14 mouse cellular contexts compared by ENCODE assay signal in the genomic region with DNA sequence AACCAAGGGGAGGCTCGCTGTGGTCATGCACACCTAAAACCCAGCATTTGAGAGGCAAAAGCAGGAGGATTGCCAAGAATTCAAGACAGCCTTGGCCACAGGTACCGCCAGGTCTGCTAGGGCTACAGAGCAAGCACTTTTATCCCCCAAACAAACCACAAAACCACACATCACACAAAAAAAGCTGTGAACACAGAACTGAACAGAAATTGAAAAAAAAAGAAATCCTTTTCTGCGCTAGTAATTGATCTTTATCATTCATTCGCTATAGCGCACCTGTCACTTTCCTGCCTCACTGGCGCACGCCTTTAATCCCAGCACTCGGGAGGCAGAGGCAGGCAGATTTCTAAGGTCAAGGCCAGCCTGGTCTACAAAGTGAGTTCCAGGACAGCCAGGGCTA. TPM values are rescaled to one million over a fixed set of nuclear protein-coding genes. Genes with fewer than 3 reads are reported as not detected.
A peak's percentile ranks its signal among the peaks of the same experiment; 100 is the strongest.
DNase-seq lines count a peak whose midpoint lies in the region; ATAC-seq and TF ChIP-seq lines count a peak whose summit lies in the region.
"Had no signal": no experiment of that assay in that cellular context is flagged by ENCODE, and none has a peak within 500 bp of the region (broad histone marks: within the 10 kb centered on the region; RNA-seq: fewer than 3 reads in every experiment).

No protein-coding gene starts in this region.

- H3K36me3 ChIP-seq in heart, embryonic 13.5 days, result peaks cover 32% of the 10 kb centered on the region
- peaks cover 20% of the 10 kb centered on the region for H3K36me3 ChIP-seq in lung, embryonic 15.5 days
- peaks cover 35% of the 10 kb centered on the region for H3K36me3 ChIP-seq in E14TG2a.4 (ENCODE audit: insufficient read depth, low read length)

- no peak overlapping the region for H3K9ac ChIP-seq in heart, embryonic 13.5 days
- H3K9ac ChIP-seq in lung, embryonic 15.5 days, result no peak overlapping the region
- H3K9ac ChIP-seq: hindbrain, embryonic 13.5 days had no signal

- peak overlapping the region; percentile 99 for H3K27ac ChIP-seq in heart, embryonic 13.5 days (replicated peaks)
- H3K27ac ChIP-seq in lung, embryonic 15.5 days, result peak overlapping the region; percentile 93
- H3K27ac ChIP-seq: hindbrain, embryonic 13.5 days had no signal

- WGBS in heart, embryonic 13.5 days, result 88% methylated on average over 8 of the region's 8 CpGs
- 89% methylated on average over 8 of the region's 8 CpGs for whole genome bisulfite sequencing in lung, embryonic 15.5 days

- H3K9me3 ChIP-seq in heart, embryonic 13.5 days, result no peaks in the 10 kb centered on the region
- no peaks in the 10 kb centered on the region for H3K9me3 ChIP-seq in lung, embryonic 15.5 days
- no peaks in the 10 kb centered on the region for H3K9me3 ChIP-seq in E14TG2a.4 (ENCODE audit: low read length)
- H3K9me3 ChIP-seq: hindbrain, embryonic 13.5 days had no signal

- no peak for TF ChIP-seq CTCF in E14TG2a.4 (conservative IDR thresholded peaks at IDR 0.05; ENCODE audit: low read length)

- H3K4me2 ChIP-seq in heart, embryonic 13.5 days, result no peak overlapping the region
- no peak overlapping the region for H3K4me2 ChIP-seq in lung, embryonic 15.5 days
- H3K4me2 ChIP-seq: hindbrain, embryonic 13.5 days had no signal

- no peak for ATAC-seq in heart, embryonic 13.5 days (ENCODE audit: extremely low read depth, insufficient number of reproducible peaks, low FRiP score, low TSS enrichment)
- no peak for ATAC-seq in lung, embryonic 15.5 days (ENCODE audit: borderline replicate concordance, extremely low read depth, low FRiP score, low TSS enrichment)
- no peak for ATAC-seq in granulocyte monocyte progenitor cell, adult 5-6 weeks (replicated peaks; ENCODE audit: poor library complexity, severe bottlenecking)

- DNase-seq in heart, postnatal 4 days, result no peak
- DNase-seq in lung, postnatal 25 days (ENCODE audit: low spot score), result no peak
- DNase-seq in kidney, postnatal 36 days, result peak; percentile 26 to 37
- DNase-seq in urinary bladder, postnatal 10 days (ENCODE audit: low spot score), result no peak
- DNase-seq: adrenal gland, adult 8-10 months; cerebellum, adult 9-10 months; right cerebral cortex, postnatal 14 days had no signal

- H3K4me3 ChIP-seq in heart, embryonic 13.5 days, result no peak overlapping the region
- no peak overlapping the region for H3K4me3 ChIP-seq in lung, embryonic 15.5 days
- H3K4me3 ChIP-seq in E14TG2a.4 (replicated peaks; ENCODE audit: low read length), result 0 out of 2 replicates have a peak overlapping the region, but pooled peaks have one; percentile 32
- H3K4me3 ChIP-seq: hindbrain, embryonic 13.5 days had no signal

- no peaks in the 10 kb centered on the region for H3K27me3 ChIP-seq in heart, embryonic 13.5 days (replicated peaks)
- no peaks in the 10 kb centered on the region for H3K27me3 ChIP-seq in lung, embryonic 15.5 days
- H3K27me3 ChIP-seq in E14TG2a.4 (ENCODE audit: insufficient read depth, low read length), result no peaks in the 10 kb centered on the region
- H3K27me3 ChIP-seq: hindbrain, embryonic 13.5 days had no signal

- H3K4me1 ChIP-seq in heart, embryonic 13.5 days, result peaks cover 56% of the 10 kb centered on the region
- peaks cover 62% of the 10 kb centered on the region for H3K4me1 ChIP-seq in lung, embryonic 15.5 days
- H3K4me1 ChIP-seq in E14TG2a.4 (replicated peaks; ENCODE audit: low read depth, low read length), result peaks cover 88% of the 10 kb centered on the region

RNA-seq across cellular contexts. Expression of a gene that starts 5.5 kb away (rescaled TPM):
- polyA plus RNA-seq in heart, embryonic 13.5 days (2015; fragmentation: Nextera tagmentation; extraction: Ambion mirVana), result 156 and 165 TPM in 2 replicates
- total RNA-seq in heart, postnatal 4 days (2021), result 100 to 1,000 TPM; 286 to 331 TPM
- 129 and 141 TPM in 2 replicates for polyA plus RNA-seq in lung, embryonic 15.5 days (2015; fragmentation: Nextera tagmentation; extraction: Ambion mirVana)
- 80.1 and 110 TPM in 2 replicates for total RNA-seq in granulocyte monocyte progenitor cell, adult 5-6 weeks (2014; fragmentation: Nextera tagmentation)
- 79.0 and 80.5 TPM in 2 replicates for total RNA-seq in granulocyte monocyte progenitor cell, adult 5-6 weeks (2017)

RNA-seq across cellular contexts. Expression of a gene that starts 13.5 kb away (rescaled TPM):
- polyA plus RNA-seq in heart, embryonic 13.5 days (2015; fragmentation: Nextera tagmentation; extraction: Ambion mirVana), result 1.6 and 1.7 TPM in 2 replicates
- 1 to 10 TPM; 2.5 to 2.9 TPM for total RNA-seq in heart, postnatal 4 days (2021)
- polyA plus RNA-seq in lung, embryonic 15.5 days (2015; fragmentation: Nextera tagmentation; extraction: Ambion mirVana), result 1.1 and 1.3 TPM in 2 replicates
- total RNA-seq in granulocyte monocyte progenitor cell, adult 5-6 weeks (2014; fragmentation: Nextera tagmentation), result not detected in 2 replicates
- total RNA-seq in granulocyte monocyte progenitor cell, adult 5-6 weeks (2017), result not detected in 2 replicates
- total RNA-seq: adrenal gland, adult 8-10 months; left cerebral cortex, postnatal 14 days; megakaryocyte progenitor cell, adult 5-6 weeks had no signal

RNA-seq across cellular contexts. Expression of a gene that starts 30.7 kb away (rescaled TPM):
- polyA plus RNA-seq in heart, embryonic 13.5 days (2015; fragmentation: Nextera tagmentation; extraction: Ambion mirVana), result 33.5 and 36.1 TPM in 2 replicates
- 10 to 100 TPM; 20.4 to 24.0 TPM for total RNA-seq in heart, postnatal 4 days (2021)
- polyA plus RNA-seq in lung, embryonic 15.5 days (2015; fragmentation: Nextera tagmentation; extraction: Ambion mirVana), result 38.3 and 39.8 TPM in 2 replicates
- total RNA-seq in granulocyte monocyte progenitor cell, adult 5-6 weeks (2014; fragmentation: Nextera tagmentation), result 15.6 and 43.7 TPM in 2 replicates
- 50.5 and 57.8 TPM in 2 replicates for total RNA-seq in granulocyte monocyte progenitor cell, adult 5-6 weeks (2017)

RNA-seq across cellular contexts. Expression of a gene that starts 33.2 kb away (rescaled TPM):
- polyA plus RNA-seq in heart, embryonic 13.5 days (2015; fragmentation: Nextera tagmentation; extraction: Ambion mirVana), result 6.5 and 8.1 TPM in 2 replicates
- total RNA-seq in heart, postnatal 4 days (2021), result 1 to 10 TPM; 1.8 to 3.1 TPM
- 1.8 and 2.2 TPM in 2 replicates for polyA plus RNA-seq in lung, embryonic 15.5 days (2015; fragmentation: Nextera tagmentation; extraction: Ambion mirVana)
- not detected in 2 replicates for total RNA-seq in granulocyte monocyte progenitor cell, adult 5-6 weeks (2014; fragmentation: Nextera tagmentation)
- total RNA-seq in granulocyte monocyte progenitor cell, adult 5-6 weeks (2017), result not detected in 2 replicates
- total RNA-seq: megakaryocyte progenitor cell, adult 5-6 weeks had no signal

RNA-seq across cellular contexts. Expression of a gene that starts 37.7 kb away (rescaled TPM):
- polyA plus RNA-seq in heart, embryonic 13.5 days (2015; fragmentation: Nextera tagmentation; extraction: Ambion mirVana), result 4.6 and 5.2 TPM in 2 replicates
- total RNA-seq in heart, postnatal 4 days (2021), result 10 to 100 TPM; 53.1 to 56.6 TPM
- 6.9 and 7.9 TPM in 2 replicates for polyA plus RNA-seq in lung, embryonic 15.5 days (2015; fragmentation: Nextera tagmentation; extraction: Ambion mirVana)
- 2.2 and 2.3 TPM in 2 replicates for total RNA-seq in granulocyte monocyte progenitor cell, adult 5-6 weeks (2014; fragmentation: Nextera tagmentation)
- total RNA-seq in granulocyte monocyte progenitor cell, adult 5-6 weeks (2017), result 1.7 and 2.1 TPM in 2 replicates

Comparison
In these comparisons a context has a peak if more than half of its experiments do, and no peak if none do; other contexts are left out.
1. DNase-seq: peak in kidney, postnatal 36 days (2 of 2); none in heart, postnatal 4 days (single experiment), lung, postnatal 25 days (single experiment) and urinary bladder, postnatal 10 days (single experiment).